Mouse (Mus musculus): ENCODE data around the gene Gm21885.

Gm21885 gene

DNA sequence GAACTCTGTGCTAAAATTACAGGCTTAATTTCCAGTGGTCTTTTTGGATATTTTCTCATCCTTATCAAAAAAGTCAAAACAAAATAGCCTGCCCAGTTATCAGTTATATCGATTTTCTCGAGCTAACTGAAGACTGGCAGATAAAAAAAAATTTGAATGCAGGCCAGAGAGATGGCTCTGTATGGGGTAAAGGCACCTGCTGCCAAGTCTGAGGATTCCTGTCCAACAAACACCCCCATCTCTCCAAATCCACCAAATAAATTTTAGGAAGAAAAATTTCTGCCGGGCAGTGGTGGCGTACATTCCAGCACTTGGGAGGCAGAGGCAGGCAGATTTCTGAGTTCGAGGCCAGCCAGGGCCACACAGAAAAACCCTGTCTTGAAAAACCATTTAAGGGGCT is 36.4 kb downstream of the Gm21885 start:
- DNase-seq (ENCODE audit: low spot score), result no peak

DNA sequence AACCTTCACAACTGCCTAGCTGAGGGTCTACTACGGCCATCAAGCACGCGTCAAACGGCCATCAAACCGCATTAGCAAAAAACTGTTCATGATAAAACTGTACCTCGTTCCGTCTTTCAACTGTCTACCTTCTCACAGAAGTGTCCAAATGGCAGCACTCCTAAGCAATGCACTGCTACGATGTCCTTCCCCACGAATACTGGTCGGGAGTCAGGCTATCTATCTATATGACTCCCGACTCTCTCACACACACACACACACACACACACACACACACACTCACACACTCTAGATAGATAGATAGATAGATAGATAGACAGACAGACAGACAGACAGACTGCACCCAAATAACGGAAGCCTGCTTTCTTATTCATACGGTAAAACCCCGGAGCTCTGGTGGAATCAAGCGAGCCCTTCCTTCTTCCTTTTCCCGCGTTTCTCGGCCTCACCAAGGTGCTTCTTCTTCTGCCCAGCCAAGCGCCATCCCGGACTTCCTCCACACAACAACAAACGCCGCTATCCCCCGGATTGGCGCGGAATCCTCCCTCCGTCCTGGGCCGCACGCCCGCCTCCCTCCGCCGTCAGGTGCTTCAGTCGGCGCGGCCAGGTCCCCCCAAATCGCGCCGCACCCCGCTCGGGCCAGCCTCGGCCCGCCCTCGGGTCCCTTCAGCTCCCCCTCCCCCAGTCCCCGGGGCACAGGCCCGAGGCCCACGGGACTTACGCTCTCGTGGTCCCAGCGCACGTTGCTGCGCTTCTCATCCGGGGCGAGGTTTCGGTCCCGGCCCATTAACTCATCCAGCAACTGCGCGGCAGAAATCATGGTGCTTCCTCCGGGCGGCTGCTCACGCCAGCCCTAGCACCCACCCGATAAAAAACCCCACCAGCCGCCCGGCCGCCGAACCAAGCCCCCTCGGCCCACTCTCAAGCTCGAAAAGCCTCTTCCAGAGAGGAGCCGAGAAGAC is 39.6 kb downstream of the Gm21885 start:
- no peak for DNase-seq (ENCODE audit: low spot score)

DNA sequence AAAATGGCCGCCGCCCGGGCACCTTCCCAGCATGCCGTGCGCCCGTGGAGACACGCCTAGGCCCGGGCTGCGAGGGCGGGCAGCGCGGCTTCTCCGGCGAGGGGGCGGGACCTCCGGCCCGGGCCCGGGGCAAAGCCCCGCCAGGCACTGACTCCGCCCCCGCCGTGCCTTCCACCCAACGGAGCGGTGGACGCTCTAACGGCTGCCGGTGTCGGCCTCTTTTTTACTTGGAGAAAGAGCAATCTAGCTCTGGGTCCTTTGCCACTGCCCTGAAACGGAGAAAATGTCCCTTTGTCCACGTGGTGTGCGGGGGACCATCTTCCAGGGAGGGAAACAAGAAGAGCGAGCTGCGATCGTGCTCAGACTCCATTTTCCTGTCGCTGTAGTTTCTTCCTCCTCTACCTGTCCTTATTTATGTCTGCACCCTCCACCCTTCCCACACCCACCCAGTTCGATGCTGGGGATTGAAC is 40.3 kb downstream of the Gm21885 start, which contains the start of gene Luc7l3:
TSS of gene Luc7l3 (minus strand) at position 58 of the 470 bp plus-strand sequence.
- DNase-seq (ENCODE audit: low spot score), result peak; percentile 92

DNA sequence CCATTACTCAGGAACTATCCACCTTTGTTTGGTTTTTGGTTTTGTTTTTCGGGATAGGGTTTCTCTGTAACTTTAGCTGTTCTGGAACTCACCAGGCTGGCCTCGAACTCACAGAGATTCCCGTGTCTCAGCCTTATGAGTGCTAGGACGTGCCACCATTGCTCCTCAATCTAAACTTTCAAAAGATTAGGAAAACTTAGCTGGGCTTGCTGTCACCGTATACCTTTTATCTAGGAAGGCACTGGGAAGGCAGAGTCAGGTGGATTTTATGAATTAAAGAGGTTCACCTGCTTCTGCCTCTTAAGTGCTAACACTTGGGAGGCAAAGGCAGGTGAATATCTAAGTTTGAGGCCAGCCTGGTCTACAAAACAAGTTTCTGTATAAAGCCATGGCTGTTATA is 41.0 kb downstream of the Gm21885 start:
- DNase-seq (ENCODE audit: low spot score), result no peak

DNA sequence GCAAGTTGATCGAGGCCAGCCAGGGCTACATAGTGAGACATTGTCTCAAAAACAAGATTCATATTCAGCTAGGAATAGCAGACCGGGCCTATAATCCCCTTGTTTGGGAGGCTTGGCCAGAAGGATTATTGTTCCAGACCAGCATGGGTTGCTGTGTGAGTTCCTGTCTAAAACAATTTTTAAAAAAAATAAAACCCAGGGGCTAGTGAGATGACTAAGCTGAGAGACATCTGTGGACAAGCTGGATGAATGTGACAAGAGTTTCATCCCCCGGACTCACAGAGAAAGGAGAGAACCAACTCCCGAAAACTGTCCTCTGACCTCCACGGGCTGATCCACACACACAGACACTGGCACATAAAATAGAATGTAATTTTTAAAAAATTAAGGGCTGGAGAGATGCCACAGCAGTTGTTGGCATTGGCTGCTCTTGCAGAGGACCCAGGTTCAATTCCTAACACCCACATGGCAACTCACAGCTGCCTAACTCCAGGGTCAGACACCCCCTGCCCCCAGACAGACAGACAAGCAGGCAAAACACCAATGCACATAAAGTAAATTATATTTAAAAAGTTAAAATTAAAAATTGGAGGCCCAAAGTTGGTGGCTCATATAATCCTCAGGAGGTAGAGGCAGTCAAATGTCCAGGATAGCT is 41.7 kb downstream of the Gm21885 start:
- no peak for DNase-seq (ENCODE audit: low spot score)

DNA sequence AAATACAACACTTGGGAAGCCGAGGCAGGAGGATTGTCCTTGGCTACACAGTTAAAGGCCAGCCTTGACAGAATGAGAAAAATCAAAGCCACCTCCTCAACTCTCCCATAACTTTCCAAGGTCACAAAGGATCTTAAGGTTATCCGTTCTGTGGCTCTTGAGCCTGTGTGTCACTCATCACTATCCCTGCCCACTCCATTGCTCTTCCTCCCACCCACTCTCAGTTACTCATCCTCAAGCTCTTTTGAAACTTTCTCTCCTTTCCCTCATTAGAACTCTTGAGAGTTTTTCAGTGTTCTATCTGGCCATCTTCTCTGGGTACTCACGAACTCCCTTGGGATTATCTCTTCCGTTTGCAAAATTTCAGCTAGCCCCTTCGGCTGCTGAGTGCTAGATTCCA is 42.9 kb downstream of the Gm21885 start:
- DNase-seq (ENCODE audit: low spot score), result no peak

DNA sequence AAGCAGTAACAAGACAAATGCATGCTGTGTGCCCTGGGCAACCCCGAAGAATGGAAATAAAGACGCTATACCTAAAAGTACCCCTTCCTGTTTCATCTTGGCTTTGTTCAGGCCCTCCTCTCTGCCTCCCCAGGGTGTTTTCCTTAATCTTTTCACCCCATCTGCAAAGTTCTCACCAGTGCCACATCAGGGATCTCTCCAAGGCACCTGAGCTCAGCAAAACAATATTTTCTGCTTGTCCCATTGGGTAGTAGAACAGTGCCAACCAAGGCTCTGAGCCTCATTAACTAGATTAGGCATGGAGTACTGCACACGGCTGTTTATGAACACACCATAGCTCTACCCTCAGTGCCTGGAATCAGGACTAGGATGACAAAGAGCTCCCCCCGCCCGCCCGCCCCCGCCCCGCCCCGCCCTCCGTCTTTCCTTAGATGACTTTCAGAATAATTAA is 45.3 kb downstream of the Gm21885 start:
- no peak for DNase-seq (ENCODE audit: low spot score)

DNA sequence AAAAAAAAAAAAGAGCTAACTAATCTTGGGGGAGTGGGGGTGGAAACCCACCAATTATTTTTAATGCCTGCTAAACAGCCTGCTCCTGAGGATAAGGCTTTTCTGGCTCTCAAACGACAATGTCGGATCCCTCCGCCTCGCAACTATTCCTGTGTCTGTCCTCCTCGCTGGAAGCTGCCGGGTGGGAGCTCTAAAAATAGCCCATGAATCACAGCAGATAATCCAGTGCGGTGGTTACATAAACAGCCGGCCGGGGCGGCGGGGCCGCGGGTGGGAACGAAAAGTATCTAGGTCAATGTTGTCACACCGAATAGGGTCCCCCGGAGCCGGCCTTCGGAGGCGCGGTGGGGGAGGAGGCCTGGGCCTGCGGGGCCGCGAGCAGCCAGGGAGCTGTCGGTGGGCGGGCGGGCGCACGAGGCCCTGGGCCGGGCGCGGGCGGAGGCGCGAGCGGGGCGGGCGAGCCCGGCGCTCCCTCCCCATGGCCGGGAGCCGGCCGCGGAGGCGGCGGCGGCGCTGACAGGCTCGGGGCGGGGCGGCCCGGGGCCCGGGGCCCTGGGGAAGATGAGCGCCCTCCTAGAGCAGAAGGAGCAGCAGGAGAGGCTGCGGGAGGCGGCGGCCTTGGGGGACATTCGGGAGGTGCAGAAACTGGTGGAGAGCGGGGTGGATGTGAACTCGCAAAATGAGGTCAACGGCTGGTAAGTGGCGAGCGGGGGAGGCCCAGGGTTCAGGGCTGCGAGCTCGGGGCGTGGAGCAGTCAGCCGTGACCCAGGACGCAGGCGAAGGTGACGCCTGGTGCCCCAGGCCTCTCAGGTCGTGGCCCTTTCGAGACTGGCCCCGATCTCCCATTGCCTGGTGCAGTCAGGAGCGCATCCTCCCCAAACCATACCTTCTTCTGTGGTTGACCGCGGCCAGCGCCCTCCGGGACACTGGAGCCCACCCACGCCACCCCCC is 46.3 kb downstream of the Gm21885 start, which contains the start of gene Ankrd40:
TSS of gene Ankrd40 (plus strand) at position 309 of the 951 bp plus-strand sequence.
- peak; percentile 86 for DNase-seq (ENCODE audit: low spot score)

DNA sequence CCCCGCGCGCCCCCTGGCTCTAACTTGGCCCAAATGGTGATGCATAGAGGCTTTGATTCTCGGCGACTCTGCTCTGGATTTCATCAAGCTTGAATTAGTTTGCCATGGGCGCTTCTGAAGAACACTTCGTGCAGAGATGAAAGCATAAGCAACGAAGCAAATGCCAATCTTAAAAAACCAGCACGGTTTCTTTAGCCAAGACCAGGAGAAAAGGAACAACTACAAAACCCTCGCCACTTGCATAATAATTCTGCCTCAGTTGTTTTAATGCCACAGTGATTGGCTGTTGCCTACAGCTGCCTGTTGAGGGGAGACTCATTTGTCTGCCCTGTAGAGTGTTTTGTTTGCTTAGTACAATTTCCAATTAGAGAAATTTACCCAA is 47.0 kb downstream of the Gm21885 start:
- DNase-seq (ENCODE audit: low spot score), result no peak

DNA sequence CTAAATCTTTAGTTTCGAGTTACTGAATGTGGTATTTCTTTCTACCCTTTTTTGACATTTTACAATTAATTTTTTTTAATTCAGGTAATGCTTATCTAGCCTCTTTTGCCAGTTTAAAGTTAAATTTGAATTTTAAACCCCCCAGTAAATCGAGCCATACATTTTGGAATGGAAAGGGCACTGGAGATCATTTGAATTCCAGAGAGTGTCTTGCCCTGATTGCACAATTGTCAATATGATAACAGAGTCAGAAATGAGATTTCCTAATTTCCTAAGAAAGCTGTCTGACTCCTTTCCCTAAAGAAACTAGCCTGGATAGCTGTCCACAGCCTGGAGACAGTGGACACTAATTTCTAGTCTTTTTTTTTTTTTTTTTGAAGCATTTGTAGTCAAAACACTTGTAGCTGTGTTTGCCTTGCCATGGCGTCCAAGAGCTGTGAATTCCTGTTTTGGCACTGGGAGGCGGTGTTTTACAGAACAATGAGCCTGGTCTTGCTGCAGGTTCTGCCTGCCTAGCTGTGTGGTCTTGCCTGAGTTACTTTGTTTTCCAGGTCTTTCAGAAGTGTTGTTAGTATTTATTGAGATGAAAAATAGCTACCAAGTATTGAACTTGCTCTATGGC is 47.7 kb downstream of the Gm21885 start:
- DNase-seq (ENCODE audit: low spot score), result peak; percentile 16

DNA sequence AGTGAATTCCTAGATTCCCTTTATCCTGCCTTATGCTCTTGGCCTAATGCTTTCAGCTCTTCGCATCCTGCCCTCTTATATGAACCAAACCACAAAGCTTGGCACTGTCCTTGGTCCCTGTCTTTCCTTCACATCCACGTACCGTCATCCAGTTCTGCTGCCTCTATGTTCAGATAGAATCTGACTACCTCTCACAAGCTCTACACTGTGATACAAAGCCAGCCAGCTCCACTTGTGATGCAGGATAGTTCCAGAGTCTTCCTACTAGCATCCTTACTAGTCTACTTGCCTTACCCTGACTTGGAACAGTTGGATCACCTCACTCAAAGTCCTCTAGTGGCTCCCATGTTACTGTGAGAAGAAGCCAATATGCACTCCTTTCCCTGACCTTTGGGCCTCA is 48.5 kb downstream of the Gm21885 start:
- no peak for DNase-seq (ENCODE audit: low spot score)

DNA sequence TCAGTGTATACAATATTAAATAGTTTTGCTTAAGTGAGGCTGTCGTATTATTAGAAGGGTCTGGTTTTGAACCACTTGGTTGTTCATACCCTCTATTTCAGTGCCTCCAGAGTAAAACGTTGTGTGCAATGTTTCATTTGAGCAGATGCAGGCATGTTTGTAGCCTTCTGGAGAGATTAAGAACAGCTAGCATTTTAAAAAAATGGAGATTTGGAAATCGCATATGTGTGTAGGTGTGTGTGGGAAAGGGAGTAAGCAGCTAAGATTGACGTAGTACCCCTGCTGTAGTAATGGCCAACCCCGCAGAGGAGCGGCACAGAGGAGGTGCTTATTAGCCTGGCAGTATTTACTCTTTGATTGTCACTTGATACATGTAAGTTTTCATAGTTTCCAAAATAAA is 51.1 kb downstream of the Gm21885 start:
- no peak for DNase-seq (ENCODE audit: low spot score)

DNA sequence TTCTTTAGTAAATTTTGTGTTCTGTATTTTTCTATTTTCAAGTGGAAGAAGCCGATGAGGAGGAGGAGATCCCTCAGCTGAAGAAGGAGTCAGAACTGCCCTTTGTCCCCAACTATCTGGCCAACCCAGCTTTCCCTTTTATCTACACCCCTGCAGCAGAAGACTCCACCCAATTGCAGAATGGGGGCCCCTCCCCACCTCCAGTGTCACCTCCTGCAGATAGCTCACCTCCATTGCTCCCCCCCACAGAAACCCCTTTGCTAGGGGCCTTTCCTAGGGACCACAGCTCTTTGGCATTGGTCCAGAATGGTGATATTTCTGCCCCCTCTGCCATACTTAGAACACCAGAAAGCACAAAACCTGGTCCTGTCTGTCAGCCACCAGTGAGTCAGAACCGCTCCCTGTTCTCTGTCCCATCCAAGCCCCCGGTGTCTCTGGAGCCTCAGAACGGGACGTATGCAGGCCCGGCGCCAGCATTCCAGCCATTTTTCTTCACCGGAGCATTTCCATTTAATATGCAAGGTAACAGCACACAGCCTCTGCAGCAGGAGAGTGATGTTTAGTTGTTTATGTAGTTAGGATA is 52.8 kb downstream of the Gm21885 start:
- DNase-seq (ENCODE audit: low spot score), result no peak
